Mouse (Mus musculus): ENCODE results near the gene Trpm4.
"Not testable (repeated sequence)": the region's sequence is repeated elsewhere in the genome, so short reads cannot be mapped to it uniquely, and the experiment has no call there.

Trpm4 gene

GRCm38 (mm10) chr7:45333431-45333982, at the start of gene Trpm4:
Trpm4 (minus strand) TSS chr7:45333780.
- DNase-seq: peak; percentile 83 to 89

DNA sequence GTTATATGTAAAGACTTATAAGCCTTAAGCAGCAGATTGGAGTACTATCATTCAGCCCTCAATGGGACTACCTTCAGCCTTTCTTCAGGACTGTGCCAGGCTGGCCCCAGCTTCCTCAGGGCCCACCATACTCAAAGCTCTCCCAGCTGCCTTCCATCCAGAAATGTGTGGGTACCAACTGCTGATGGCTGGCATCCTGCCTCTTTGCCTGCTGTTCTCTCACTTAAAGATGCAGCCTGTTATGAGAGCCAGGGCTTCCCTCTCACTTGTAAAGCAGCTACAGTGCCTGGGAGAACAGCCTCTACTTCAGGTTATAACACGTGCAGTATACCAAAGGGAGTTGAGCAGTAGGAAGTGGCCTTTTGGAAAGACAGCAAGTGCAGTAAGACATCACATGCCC, 42.5 kb upstream of the Trpm4 start:
- DNase-seq: no peak

DNA sequence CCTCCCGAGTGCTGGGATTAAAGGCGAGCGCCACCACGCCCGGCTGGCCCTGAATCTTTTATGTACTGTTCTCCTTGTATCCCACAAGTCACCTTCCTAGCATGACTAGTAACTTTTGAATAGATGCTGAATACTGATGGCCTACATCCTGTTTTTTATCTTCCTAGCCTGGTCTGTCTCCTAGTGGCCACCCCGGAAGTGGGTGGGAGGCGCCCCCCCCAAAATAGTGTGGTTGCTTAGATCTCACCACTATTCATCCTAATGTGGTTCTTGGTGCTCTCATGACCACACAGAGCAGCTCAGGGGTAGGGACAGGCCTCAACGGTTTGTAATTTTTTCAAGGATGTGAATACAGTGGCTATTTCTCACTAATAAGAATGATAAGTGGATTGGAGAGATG, 41.0 kb upstream of the Trpm4 start:
- DNase-seq: no peak

GRCm38 (mm10) chr7:45372371-45372770, 38.8 kb upstream of the Trpm4 start:
- DNase-seq: no peak

- DNase-seq: peak; percentile 92 to 94
Observed at GRCm38 (mm10) chr7:45370475-45371311, 37.1 kb upstream of the Trpm4 start, which contains the start of gene Lin7b. Lin7b (minus strand) TSS chr7:45370583.

DNA sequence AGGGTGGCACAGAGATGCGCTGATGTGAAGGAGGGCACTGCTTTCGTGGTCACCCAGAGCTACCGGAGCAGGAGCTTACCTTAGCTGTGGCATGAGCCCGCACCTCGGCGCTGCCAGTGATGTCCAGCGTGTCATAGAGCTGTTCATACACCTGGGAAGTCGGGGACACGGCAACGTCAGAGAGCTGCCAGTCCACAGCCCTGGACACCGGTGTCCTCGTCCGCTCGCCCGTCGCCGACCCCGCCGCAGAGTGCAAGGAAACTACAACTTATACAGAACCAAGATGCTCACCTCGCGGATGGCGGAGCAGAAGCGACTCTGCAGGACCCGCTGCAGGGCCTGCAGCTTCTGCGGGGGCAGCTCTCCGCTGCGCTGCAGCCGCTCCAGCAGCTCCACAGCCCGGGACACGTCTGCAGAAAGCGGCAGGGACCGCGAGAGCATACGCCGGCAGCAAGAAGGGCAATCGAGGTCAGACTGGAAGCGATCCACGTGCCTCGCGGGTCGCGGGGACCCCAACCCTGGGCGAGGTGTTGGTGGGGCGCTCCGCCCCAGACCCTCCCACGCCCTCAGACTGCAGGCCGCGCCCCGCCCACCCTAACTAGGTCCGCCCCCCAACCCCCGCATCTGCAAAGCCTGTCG, 36.4 kb upstream of the Trpm4 start:
- DNase-seq: no peak

- DNase-seq: peak; percentile 40 to 47
Observed at GRCm38 (mm10) chr7:45369022-45369745, 35.6 kb upstream of the Trpm4 start.

GRCm38 (mm10) chr7:45368178-45368577, 34.6 kb upstream of the Trpm4 start:
- DNase-seq: peak; percentile 37 to 53

- peak; percentile 99 for DNase-seq
Observed at GRCm38 (mm10) chr7:45367020-45367880, 33.7 kb upstream of the Trpm4 start.

DNA sequence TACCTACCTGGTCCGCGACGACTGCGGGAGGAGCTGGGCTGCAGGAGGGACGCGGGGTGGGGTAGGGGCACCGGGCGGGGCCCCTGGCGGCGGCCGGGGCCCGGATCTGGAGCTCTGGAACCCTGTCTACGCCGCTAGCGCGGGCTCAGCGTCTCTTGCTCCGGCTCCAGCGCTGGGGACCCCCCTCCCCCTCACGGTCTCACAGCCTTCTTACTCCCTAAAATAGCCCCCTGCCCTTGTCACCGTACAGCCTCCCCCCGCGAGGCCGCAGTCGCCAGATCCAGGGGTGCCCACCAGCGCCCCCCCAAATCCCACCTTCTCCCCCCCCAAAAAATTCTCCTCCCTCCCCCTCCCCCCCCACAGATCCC, 33.1 kb upstream of the Trpm4 start, which contains the start of gene Ppfia3:
Gene Ppfia3, minus strand, starts transcription at position 368 of the 368 bp plus-strand sequence.
- no peak for DNase-seq

DNA sequence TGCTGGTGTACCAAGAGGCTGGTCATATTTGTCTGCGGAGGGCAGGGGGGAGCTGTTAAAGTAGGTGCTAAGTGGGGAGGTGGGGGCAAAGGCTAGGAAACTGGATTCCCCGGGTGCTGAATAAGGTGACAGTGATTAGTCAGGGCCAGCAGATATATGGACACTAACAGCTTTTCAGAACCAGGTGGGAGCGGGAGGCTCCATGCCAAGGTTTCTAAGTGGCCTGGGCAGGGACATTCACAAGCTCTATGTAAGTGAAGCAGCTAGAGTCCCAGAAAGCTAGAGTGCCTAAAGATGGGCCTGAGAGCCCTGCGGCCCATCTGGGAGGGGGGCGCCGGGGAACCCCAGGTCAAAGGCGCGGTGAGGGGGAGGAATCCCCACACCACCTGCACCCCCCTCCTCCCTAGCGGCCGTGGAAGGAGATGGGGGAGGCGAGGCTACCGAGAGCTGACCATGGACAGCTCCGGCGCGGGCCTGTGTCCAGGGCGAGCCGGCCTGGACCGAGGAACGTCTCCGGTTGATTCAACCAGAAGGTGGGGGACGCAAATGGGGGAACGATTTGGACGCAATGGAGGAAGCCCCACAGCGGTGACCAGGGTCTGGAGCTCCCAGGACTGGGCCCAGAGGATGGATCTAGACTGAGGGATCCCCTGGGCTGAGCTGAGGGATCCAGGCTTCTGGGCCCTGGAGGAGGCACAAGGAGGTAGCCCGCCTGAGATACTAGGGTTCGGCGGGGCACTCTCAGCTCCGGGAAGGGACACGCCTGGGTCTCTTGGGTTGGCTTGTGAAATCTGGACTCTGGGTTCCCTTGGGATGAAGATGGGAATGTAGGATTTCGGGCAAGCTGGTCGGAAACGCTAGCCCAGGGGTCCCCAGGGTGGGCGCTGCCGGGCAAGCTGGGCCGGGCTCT, 32.4 kb upstream of the Trpm4 start:
- peak; percentile 77 to 82 for DNase-seq

DNA sequence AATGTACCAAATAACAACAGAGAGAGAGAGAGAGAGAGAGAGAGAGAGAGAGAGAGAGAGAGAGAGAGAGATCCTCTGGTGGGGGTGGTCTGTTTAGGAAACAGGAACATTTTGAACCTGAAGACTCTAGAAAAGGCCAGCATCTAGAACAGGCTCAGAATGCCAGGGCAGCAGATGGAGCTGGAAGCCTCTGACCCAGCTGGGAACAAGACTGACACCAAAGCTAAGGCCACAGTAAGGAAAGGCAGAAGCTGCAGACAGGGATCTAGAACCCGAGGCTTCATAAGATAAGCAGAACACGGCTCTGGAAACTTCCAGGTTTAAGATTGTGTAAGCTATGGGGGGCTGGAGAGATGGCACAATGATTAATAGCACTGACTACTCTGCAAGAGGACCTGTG, 30.4 kb upstream of the Trpm4 start:
- no peak for DNase-seq

GRCm38 (mm10) chr7:45362801-45363200, 29.2 kb upstream of the Trpm4 start:
- peak; percentile 74 to 80 for DNase-seq

GRCm38 (mm10) chr7:45361243-45361804, 27.7 kb upstream of the Trpm4 start:
- peak; percentile 91 to 94 for DNase-seq

DNA sequence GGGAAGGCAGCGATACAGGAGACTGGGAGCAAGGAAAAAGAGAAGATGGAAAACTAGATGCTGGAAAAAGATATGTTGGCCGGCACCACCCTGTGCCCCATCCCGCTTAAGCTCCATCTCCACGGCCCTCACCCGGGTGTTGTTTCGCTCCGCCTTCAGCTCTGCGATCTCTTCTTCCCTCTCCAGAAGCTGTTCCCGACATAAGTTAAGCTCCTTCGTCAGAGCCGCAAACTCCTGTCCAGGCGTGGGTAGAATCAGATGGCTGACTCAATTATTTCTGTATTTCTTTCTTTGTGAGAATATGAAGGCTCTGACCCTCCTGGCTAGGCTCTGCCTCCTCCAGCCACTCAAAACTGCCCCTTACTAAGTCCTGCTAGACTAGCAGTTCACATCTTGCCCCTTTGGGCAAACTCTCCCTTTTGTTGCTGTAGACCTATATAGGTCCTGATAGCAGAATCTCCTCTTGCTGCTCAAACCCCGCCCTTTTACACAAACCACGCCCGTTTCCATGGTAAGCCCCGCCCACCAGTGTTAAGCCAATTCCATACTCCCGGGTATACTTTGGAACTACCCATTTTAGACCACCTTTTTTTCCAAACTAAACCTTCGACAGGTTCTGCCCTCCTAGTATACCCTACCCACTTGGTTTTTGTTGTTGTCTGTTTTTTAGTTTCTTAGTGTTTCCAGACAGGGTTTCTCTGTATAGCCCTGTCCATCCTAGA, 27.0 kb upstream of the Trpm4 start:
- DNase-seq: peak in 1 of 2 experiments; percentile 46

- not testable (repeated sequence) for DNase-seq
Observed at GRCm38 (mm10) chr7:45359081-45359480, 25.5 kb upstream of the Trpm4 start.

- DNase-seq: no peak
Observed at GRCm38 (mm10) chr7:45356087-45356486, 22.5 kb upstream of the Trpm4 start.

GRCm38 (mm10) chr7:45355318-45356020, 21.9 kb upstream of the Trpm4 start:
- no peak for DNase-seq

DNA sequence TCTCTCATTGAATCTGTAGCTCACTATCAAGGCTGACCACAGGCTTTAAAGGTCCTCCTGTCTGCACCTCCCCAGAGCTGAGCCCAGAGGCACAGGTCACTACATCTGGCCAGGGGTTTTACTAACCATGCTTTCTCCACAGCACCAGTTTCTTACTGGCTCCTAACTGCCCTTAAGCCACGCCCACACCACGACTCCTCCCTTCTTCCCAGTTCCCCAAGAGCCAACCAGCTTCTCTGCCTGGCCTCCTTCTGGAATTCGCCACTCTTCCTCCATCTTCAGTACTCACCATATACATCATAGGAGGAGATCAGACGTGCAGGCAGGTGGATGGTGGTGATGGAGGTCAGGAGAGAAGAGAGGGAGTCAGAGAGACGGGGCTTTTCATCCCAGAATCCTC, 19.5 kb upstream of the Trpm4 start:
- DNase-seq: no peak
